Mouse (Mus musculus): ENCODE results near the gene Mfsd2a.

DNA sequence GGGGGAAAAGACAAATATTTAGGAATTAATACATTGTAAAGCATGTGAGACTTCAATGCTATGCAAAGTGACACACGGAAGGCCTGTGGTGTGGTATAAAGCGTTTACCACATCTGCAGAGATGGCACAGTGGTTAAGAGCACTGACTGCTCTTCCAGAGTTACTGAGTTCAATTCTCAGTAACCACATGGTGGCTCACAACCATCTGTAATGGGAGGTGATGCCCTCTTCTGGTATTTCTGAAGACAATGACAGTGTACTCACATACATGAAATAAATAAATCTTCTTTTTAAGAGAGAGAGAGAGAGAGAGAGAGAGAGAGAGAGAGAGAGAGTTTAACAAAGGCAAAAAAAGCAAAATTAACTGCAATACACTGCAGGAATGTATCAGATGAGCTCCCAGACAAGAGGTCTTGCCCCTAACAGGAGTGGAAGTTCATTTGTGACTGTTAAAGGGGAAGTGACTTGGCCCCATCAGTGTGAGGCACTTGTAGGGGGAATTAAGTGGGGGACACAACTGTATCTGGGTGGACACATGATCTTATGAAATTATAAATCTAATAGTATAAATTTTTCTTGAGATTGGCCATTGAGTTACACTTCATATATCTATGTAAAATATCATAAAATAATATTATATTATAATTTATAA lies 29.9 kb downstream of the Mfsd2a start:
- TF ChIP-seq CTCF (IDR thresholded peaks at IDR 0.05; ENCODE audit: low read depth) (no peak), EP300 (optimal IDR thresholded peaks at IDR 0.05) (no peak)
